Mouse (Mus musculus): Measurements from ENCODE around the gene Hcrtr2. TPM values are rescaled to one million over a fixed set of nuclear protein-coding genes. Genes with fewer than 3 reads are reported as not detected.

Gene Hcrtr2
- polyA plus RNA-seq, 1 experiment from 2014 or later, result 0.16 TPM

- TF ChIP-seq CTCF (IDR thresholded peaks at IDR 0.05; ENCODE audit: low read depth), result no peak
- TF ChIP-seq EP300 (IDR thresholded peaks at IDR 0.05; ENCODE audit: low read depth), result peak; percentile 64; the same call in 1 of the 2 replicates
- H3K9me3 ChIP-seq (ENCODE audit: low read length), result no peaks in the 10 kb centered on the region
- H3K4me1 ChIP-seq (ENCODE audit: insufficient read depth), result 0 out of 2 replicates have a peak, but pooled peaks cover 5% of the 10 kb centered on the region
- H3K36me3 ChIP-seq (replicated peaks; ENCODE audit: insufficient read depth, low read length), result no peaks in the 10 kb centered on the region
- peak overlapping the region; percentile 46; the same call in 1 of the 2 replicates for H3K27ac ChIP-seq (ENCODE audit: low read depth)
- no peaks in the 10 kb centered on the region for H3K27me3 ChIP-seq (ENCODE audit: insufficient read depth, low read length)
- WGBS (ENCODE audit: insufficient replicate concordance), result 50% methylated on average over 5 of the region's 5 CpGs
- H3K4me3 ChIP-seq (ENCODE audit: low read depth, low read length), result no peak overlapping the region
- ATAC-seq (peak; percentile 22), DNase-seq (no peak)
- H3K4me2 ChIP-seq (ENCODE audit: low read depth, low read length), result peak overlapping the region; percentile 77
- no peak overlapping the region for H3K9ac ChIP-seq (replicated peaks)
These were observed 85.7 kb downstream of the Hcrtr2 start for GRCm38 (mm10) chr9:76237946-76238345.

DNA sequence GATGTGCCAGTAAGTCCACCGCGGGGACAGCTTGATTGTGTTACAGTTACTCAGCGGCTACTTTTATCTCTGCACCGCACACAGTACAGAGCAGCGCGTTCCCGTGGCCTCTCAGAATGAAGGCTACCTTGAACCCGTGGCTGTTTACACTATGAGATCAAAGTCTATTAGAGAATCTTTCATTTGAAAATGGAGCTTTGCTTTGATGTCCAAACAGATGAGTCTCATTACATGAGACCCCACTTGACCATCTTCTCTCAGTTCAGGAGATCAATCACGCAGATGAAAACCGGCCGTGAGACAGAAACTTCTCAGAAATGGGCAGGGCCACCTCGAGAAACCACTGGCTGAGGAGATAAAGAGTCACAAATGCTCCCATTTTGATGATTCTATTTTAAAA, 86.4 kb downstream of the Hcrtr2 start:
- TF ChIP-seq EP300 (IDR thresholded peaks at IDR 0.05; ENCODE audit: low read depth) (peak; percentile 68), CTCF (IDR thresholded peaks at IDR 0.05; ENCODE audit: low read depth) (no peak)
- no peaks in the 10 kb centered on the region for H3K36me3 ChIP-seq (replicated peaks; ENCODE audit: insufficient read depth, low read length)
- DNase-seq (peak; percentile 42), ATAC-seq (peak; percentile 90)
- no peaks in the 10 kb centered on the region for H3K9me3 ChIP-seq (ENCODE audit: low read length)
- 20% methylated on average over 12 of the region's 12 CpGs for WGBS (ENCODE audit: insufficient replicate concordance)
- H3K4me2 ChIP-seq (ENCODE audit: low read depth, low read length), result peak overlapping the region; percentile 77
- peak overlapping the region; percentile 52 for H3K4me3 ChIP-seq (ENCODE audit: low read depth, low read length)
- H3K27me3 ChIP-seq (ENCODE audit: insufficient read depth, low read length), result no peaks in the 10 kb centered on the region
- 0 out of 2 replicates have a peak, but pooled peaks cover 5% of the 10 kb centered on the region for H3K4me1 ChIP-seq (ENCODE audit: insufficient read depth)
- no peak overlapping the region for H3K27ac ChIP-seq (ENCODE audit: low read depth)
- H3K9ac ChIP-seq (replicated peaks), result no peak overlapping the region

- Histone ChIP-seq H3K4me3 (ENCODE audit: low read depth, low read length) (peak overlapping the region; percentile 52), H3K4me2 (ENCODE audit: low read depth, low read length) (peak overlapping the region; percentile 77), H3K36me3 (replicated peaks; ENCODE audit: insufficient read depth, low read length) (no peaks in the 10 kb centered on the region), H3K9me3 (ENCODE audit: low read length) (no peaks in the 10 kb centered on the region), H3K27me3 (ENCODE audit: insufficient read depth, low read length) (no peaks in the 10 kb centered on the region), H3K4me1 (ENCODE audit: insufficient read depth) (0 out of 2 replicates have a peak, but pooled peaks cover 5% of the 10 kb centered on the region), H3K9ac (replicated peaks) (no peak overlapping the region), H3K27ac (ENCODE audit: low read depth) (peak overlapping the region; percentile 66; the same call in 1 of the 2 replicates)
- peak; percentile 84 for ATAC-seq
- 1% methylated on average over 7 of the region's 7 CpGs for WGBS (ENCODE audit: insufficient replicate concordance)
- no peak for TF ChIP-seq EP300 (IDR thresholded peaks at IDR 0.05; ENCODE audit: low read depth)
- TF ChIP-seq CTCF (IDR thresholded peaks at IDR 0.05; ENCODE audit: low read depth), result peak; percentile 85
- peak; percentile 69 for DNase-seq
These were observed 87.0 kb downstream of the Hcrtr2 start for GRCm38 (mm10) chr9:76236626-76237025.

DNA sequence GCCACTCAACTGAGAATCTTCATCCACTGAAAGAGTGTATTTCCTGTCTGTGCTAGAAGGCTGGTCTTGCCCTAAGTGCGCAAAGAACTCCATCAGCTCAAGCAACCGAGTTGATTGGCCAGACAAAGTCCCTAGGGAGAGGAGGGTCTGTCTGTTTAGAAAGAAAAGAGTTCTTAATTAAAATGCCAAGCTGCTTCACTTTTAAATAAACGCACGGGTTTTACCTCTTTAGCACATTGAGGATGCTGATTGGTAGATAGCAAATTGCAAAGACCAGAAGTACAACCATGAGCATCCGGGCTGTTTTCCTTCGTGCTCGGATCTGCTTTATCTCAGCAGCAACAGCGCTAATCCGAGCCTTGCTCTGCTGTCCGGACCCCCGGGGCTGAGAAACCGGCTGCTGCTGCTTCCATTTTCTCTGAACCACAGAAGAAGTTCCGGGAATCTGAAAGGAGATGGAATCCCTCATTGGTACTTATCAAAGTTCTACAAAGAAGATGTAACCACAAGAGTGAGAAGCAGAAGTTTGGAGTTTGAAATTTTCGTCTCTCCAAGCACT, 87.6 kb downstream of the Hcrtr2 start:
- Histone ChIP-seq H3K4me2 (ENCODE audit: low read depth, low read length) (peak overlapping the region; percentile 77), H3K27ac (ENCODE audit: low read depth) (peak overlapping the region; percentile 66), H3K9me3 (ENCODE audit: low read length) (no peaks in the 10 kb centered on the region), H3K4me3 (ENCODE audit: low read depth, low read length) (peak overlapping the region; percentile 52), H3K36me3 (replicated peaks; ENCODE audit: insufficient read depth, low read length) (no peaks in the 10 kb centered on the region), H3K27me3 (ENCODE audit: insufficient read depth, low read length) (no peaks in the 10 kb centered on the region), H3K4me1 (ENCODE audit: insufficient read depth) (0 out of 2 replicates have a peak, but pooled peaks cover 5% of the 10 kb centered on the region), H3K9ac (replicated peaks) (peak overlapping the region; percentile 59)
- DNase-seq (peak; percentile 38), ATAC-seq (peak; percentile 66)
- TF ChIP-seq EP300 (IDR thresholded peaks at IDR 0.05; ENCODE audit: low read depth) (no peak), CTCF (IDR thresholded peaks at IDR 0.05; ENCODE audit: low read depth) (no peak)
- WGBS (ENCODE audit: insufficient replicate concordance), result 5% methylated on average over 14 of the region's 14 CpGs

DNA sequence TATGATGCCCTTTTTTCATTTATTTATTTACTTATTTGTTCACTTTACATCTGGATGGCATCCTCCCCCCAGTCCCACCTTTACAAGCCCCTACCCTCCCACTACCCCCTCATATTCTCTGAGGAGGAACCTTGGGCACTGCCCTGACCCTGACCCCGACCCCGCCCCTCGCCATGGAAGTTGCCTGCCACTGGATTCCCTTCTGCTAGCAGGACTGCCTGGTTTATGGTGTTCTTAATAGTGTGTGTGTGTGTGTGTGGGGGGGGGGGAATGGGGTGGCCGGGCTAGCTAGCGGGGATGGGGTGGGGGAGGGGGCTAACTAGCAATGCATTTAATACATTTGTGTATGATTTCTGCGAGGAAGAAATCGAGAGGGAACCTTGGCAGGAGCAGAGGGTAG, 88.8 kb downstream of the Hcrtr2 start:
- no peak for TF ChIP-seq CTCF (IDR thresholded peaks at IDR 0.05; ENCODE audit: low read depth)
- H3K4me2 ChIP-seq (ENCODE audit: low read depth, low read length), result no peak overlapping the region
- 70% methylated on average over 7 of the region's 7 CpGs for WGBS (ENCODE audit: insufficient replicate concordance)
- H3K4me1 ChIP-seq (ENCODE audit: insufficient read depth), result 0 out of 2 replicates have a peak, but pooled peaks cover 5% of the 10 kb centered on the region
- no peaks in the 10 kb centered on the region for H3K9me3 ChIP-seq (ENCODE audit: low read length)
- no peaks in the 10 kb centered on the region for H3K27me3 ChIP-seq (ENCODE audit: insufficient read depth, low read length)
- no peak for ATAC-seq
- H3K4me3 ChIP-seq (ENCODE audit: low read depth, low read length), result no peak overlapping the region
- no peaks in the 10 kb centered on the region for H3K36me3 ChIP-seq (replicated peaks; ENCODE audit: insufficient read depth, low read length)
- DNase-seq, result no peak
- H3K9ac ChIP-seq (replicated peaks), result no peak overlapping the region
- H3K27ac ChIP-seq (ENCODE audit: low read depth), result no peak overlapping the region

DNA sequence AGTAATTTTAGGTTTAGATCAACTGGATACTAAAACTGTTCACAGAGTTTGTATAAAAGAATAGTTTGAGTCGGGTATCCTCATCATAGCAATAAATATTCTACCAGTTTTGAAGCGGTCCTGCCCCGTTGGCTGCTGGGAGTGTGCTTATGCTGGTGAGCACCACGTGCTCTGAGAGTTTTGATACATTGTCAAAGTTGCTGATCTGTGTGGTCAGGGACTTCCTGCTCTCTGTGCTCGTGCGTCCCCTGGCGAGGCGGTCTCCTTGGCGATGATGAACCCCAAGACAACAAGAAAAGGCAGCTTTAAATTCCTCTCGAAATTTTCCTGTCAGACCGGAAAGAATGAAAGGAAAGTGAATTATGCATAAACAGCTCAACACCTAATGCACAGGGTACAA, 93.3 kb downstream of the Hcrtr2 start:
- Histone ChIP-seq H3K4me3 (ENCODE audit: low read depth, low read length) (no peak overlapping the region), H3K9me3 (ENCODE audit: low read length) (no peaks in the 10 kb centered on the region), H3K9ac (replicated peaks) (no peak overlapping the region), H3K4me2 (ENCODE audit: low read depth, low read length) (no peak overlapping the region), H3K27ac (ENCODE audit: low read depth) (no peak overlapping the region), H3K4me1 (ENCODE audit: insufficient read depth) (no peaks in the 10 kb centered on the region), H3K36me3 (replicated peaks; ENCODE audit: insufficient read depth, low read length) (no peaks in the 10 kb centered on the region), H3K27me3 (ENCODE audit: insufficient read depth, low read length) (no peaks in the 10 kb centered on the region)
- DNase-seq (no peak), ATAC-seq (no peak)
- TF ChIP-seq CTCF (IDR thresholded peaks at IDR 0.05; ENCODE audit: low read depth), result no peak
- no peak for TF ChIP-seq EP300 (IDR thresholded peaks at IDR 0.05; ENCODE audit: low read depth)
- 29% methylated on average over 11 of the region's 11 CpGs for WGBS (ENCODE audit: insufficient replicate concordance)
